Mouse (Mus musculus): Measurements from ENCODE around the gene Dock10. TPM values are rescaled to one million over a fixed set of nuclear protein-coding genes. Genes with fewer than 3 reads are reported as not detected.

Dock10 gene
- total RNA-seq, 2 experiments from 2014 or later: 11.5 to 12.2 TPM

DNA sequence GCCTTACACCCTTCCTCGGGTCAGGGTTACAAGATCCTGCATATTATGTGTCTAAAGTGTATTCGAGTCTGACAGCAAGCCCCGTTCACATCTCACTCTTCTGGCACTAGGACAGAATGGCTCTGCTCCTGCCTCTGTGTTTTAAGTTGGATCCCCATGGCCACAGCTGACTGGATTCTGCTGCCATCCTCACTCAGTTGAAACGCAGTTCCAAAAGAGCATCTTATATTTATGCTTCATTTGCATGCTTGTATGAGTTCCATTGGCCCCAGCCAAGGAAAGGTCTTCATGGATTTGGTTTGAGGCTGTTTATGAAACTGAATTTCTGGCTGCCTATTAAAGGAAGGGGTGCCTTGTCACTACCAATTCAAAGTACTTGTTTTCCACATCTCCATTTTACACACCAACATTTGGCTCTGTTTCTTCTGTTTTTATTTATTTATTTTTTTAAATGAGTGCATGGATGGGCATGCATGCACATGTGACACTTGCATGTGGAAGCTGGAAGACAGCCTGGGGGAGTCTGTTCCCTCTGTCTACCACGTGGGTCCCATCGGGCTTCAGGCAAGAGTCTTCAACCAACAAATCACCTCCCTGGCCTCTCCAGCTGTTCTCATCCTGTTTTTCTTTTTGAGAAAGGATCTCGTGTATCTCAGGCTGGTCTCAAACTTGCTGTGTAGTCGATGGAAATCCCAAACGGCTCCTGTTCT is 255.7 kb downstream of the Dock10 start:
- no peak for DNase-seq
- intact Hi-C loops (cut with DNase I): loop anchor here (10.0 kb wide), 1 partner anchor 118 kb away; no protein-coding TSS in a partner anchor

DNA sequence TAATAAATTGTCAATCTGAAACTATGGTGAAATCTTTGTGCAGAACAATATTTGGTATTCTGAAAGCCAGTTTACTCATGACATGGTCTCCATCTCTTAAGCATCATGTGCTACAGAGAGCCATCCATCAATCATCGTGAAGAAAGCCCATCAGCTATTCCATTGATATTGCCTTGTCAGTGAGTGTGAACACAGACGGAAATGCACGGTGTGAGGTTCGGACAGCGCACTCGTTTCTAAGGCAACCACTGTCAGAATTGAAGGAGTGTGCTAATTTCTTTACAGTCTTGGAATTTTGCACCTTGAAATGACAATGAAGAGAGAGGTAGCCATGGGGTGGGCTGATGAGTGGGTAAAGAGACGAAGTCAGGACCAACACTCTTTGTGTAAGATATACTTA is 259.1 kb downstream of the Dock10 start:
- intact Hi-C loops (cut with DNase I): no loop called here
- no peak for DNase-seq

DNA sequence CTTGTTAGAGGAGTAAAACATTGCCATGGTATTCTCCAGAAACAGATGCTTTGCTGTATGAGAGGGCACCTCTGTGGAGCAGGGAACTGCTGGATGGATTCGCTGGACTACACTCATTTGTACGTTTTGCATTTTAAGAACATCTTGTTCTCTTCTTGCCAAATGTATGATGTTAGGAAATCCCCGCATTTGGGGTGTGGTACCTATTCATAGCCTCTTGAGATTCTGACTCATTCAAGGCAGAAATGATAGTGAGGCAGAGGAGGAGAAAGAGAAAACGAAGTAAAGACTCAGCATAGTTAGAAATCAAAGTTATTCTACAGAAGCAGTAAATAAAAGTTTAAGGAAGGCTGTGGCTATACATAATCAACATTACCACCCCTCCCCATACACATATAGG is 262.0 kb downstream of the Dock10 start:
- intact Hi-C loops (cut with DNase I): no loop called here
- no peak for DNase-seq

- intact Hi-C loops (cut with DNase I): no loop called here
- no peak for DNase-seq
Observed at GRCm38 (mm10) chr1:80483419-80483818, 274.9 kb downstream of the Dock10 start.

DNA sequence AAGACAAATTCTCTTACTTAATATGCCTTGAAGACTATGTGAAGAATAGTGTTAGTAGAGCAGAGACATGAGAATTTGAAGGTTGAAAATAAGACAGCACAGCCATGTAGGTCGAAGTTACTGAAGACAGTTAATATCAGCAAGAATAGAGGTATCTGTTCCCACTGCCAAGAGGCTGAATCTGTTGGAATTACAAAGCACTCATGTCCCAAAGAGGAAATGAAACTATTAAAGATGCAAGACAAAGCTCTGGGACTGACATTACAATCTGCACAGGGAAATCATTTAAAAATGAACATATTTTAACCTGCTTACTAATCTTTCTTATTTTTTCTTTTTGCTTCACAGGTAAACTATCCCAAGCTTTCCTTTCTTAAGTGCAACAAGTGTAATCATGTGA is 283.4 kb downstream of the Dock10 start:
- no peak for DNase-seq
- intact Hi-C loops (cut with DNase I): no loop called here

DNA sequence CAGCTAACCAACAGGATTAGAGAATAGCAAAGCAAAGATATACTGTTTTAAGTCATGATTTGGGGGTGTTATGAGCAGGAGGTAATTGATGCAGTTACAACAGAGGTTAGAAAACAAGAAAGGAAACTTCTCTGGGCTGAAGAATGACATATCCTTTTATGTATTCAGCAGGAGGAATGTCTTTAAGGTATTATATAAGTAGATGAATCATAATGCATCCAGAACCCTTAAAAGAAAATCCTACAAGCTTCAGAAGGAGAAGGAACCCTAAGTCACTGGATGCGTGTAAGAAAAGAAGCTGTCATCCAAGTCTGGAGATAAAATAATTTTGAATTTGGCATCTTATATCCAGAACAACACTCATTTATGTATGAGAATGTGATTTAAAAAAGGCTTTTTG is 285.9 kb downstream of the Dock10 start:
- intact Hi-C loops (cut with DNase I): no loop called here
- no peak for DNase-seq

DNA sequence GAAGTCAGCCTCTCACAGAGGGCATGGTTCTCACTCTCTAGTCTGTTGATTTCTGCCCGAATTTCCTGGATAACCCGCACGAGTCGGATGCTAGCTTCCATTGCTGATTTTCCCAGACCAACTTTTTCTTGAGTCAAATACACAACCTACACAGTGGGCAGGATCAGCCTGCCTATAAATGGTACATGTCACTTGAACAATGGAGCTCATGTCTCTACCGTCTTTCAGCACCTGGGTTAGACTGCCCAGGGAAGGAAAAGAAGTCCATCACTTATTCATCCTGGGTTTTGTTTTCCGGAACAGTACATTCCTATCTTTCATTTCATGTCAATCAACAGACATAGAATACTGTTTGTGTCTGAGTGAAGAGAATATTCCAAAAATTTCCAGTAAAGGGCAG is 297.0 kb downstream of the Dock10 start, which contains the start of gene Gm45261:
Gm45261 (minus strand) TSS at position 101 of the 400 bp plus-strand sequence.
- DNase-seq: no peak
- intact Hi-C loops (cut with DNase I): no loop called here

GRCm38 (mm10) chr1:80459923-80460322 is 298.4 kb downstream of the Dock10 start:
- intact Hi-C loops (cut with DNase I): no loop called here
- DNase-seq: no peak

DNA sequence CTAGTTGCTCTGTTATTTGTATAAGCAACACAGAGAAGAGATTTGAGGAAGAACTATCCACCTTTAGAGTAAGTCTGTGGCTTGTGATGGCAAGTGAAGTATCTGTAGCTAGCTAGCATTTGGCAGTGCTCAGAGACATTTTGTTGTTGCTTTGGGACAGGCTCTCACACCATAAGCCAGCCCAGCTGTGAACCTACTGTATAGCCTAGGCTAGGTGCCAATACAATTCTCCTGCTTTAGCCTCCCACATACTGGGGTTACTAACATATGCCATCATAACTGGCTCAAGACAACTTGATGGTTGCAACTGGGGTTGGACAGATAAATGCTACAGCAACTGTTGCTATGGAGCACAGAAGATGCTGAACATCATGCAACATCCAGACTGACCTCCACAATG is 298.9 kb downstream of the Dock10 start:
- no peak for DNase-seq
- intact Hi-C loops (cut with DNase I): no loop called here

DNA sequence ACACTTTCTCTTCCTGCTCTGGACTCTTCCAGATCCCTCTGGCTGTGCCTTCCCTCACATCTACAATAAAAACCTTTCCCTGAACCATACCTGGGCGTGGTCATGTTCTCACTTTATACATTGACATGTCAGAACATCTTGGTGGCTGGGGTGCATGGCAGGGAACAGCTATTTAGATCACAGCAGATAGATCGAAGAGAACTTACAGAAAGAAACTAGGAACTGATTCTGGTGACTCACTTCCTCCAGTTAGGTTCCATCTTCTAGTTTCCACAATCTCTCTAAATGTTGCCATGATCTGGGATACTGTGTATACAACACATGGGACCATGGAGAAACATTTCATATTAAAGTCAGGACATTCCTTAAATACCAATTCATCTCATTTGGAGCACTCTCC is 304.4 kb downstream of the Dock10 start:
- intact Hi-C loops (cut with DNase I): no loop called here
- DNase-seq: no peak

- intact Hi-C loops (cut with DNase I): no loop called here
- DNase-seq: no peak
Observed at GRCm38 (mm10) chr1:80451914-80452549, 306.3 kb downstream of the Dock10 start.

All from left cerebral cortex, postnatal 4 days (tissue).